Mouse (Mus musculus) neutrophil, adult 59 days (primary cell): Measurements from ENCODE around the gene Golph3. TPM values are rescaled to one million over a fixed set of nuclear protein-coding genes. Genes with fewer than 3 reads are reported as not detected.

ENCODE experiments used
- total RNA-seq, 2 experiments: library from RNA; stranded (reverse); gene quantifications; 1 replicate in 1 of 2; 2 replicates in 1 of 2; pipeline ENCODE4 v1.2.4; 2023

Gene Golph3
- total RNA-seq: 10 to 100 TPM; 92.6 to 94.9 TPM

DNA sequence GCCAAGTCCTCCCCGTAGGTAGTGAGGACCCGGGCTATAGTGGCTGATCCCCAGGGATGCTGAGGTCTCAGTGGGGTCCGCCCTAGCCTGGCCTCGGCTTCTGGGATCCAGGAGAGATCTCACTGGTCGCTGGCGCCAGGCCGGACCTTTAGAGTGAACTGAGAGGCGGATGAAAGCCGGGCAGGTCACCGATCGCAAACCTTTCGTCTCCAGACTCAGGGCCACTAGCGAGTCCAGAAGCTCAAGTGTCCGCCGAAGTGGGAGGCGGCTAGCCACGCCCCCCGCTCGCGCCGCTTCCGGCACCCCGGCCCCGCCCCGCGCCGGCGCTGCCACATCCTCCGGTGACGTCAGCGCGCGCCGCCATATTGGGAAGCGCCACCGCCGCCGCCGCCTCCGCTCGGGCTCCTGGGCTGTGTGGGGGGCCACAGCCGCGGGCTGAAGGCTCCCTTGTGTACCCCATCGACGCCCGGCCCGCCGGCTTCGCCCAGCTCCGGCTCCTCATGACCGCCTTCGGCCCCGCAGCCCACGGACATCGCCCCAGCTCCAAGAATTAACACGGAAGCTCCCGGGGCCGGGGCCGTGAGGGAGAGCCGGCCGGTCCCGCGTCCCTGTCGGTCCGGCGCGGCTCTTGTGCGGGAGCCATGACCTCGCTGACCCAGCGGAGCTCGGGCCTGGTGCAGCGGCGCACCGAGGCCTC lies at the start of gene Golph3:
TSS of gene Golph3 (plus strand) at position 360 of the 697 bp plus-strand sequence.

GRCm38 (mm10) chr15:12321788-12322621 lies 755 bp downstream of the Golph3 start, which contains the start of gene 1810049J17Rik:
TSS of gene 1810049J17Rik (minus strand) at chr15:12321899.

Other genes starting within 250 kb of the Golph3 start
- 10 to 100 TPM; 70.5 to 77.9 TPM for gene Zfr, start 203.6 kb upstream of the Golph3 start, total RNA-seq
- 10 to 100 TPM; 31.5 to 33.7 TPM for gene Mtmr12, start 116.4 kb upstream of the Golph3 start, total RNA-seq
- 1 to 10 TPM in 1 of 2 experiments, not detected in 1; 1.9 TPM for gene 1810049J17Rik, start 449 bp downstream of the Golph3 start, total RNA-seq